Mouse (Mus musculus) neural tube, embryonic 13.5 days (tissue): ENCODE results near the gene Eme1. TPM values are rescaled to one million over a fixed set of nuclear protein-coding genes. Genes with fewer than 3 reads are reported as not detected.
"Not testable (repeated sequence)": the region's sequence is repeated elsewhere in the genome, so short reads cannot be mapped to it uniquely, and the experiment has no call there.

Experiments
- ATAC-seq: fragments of 200-750 bp; cut with Nextera tagmentation; 2 replicates; pipeline ENCODE4 v1.8.0; 2017; ENCODE audit warnings: low read depth, mild to moderate bottlenecking, moderate TSS enrichment, moderate library complexity
- H3K27ac ChIP-seq: fragments of 300-500 bp; sonication (generic); replicated peaks from 2 replicates; pipeline ENCODE4 v1.5.1; 2015; ENCODE audit warnings: moderate library complexity, mild to moderate bottlenecking, inconsistent platforms
- H3K27me3 ChIP-seq: fragments of 300-500 bp; sonication (generic); 2 replicates; pipeline ENCODE4 v1.6.1; 2015; ENCODE audit warnings: mild to moderate bottlenecking, inconsistent platforms
- H3K36me3 ChIP-seq: fragments of 300-500 bp; sonication (generic); 2 replicates; pipeline ENCODE4 v1.6.1; 2015; ENCODE audit warnings: mild to moderate bottlenecking, inconsistent platforms
- H3K4me1 ChIP-seq: fragments of 300-500 bp; sonication (generic); replicated peaks from 2 replicates; pipeline ENCODE4 v1.6.1; 2015; ENCODE audit warnings: inconsistent platforms
- H3K4me2 ChIP-seq: fragments of 300-500 bp; sonication (generic); 2 replicates; pipeline ENCODE4 v1.6.1; 2015; ENCODE audit warnings: inconsistent platforms, mild to moderate bottlenecking, moderate library complexity
- H3K4me3 ChIP-seq: fragments of 300-500 bp; sonication (generic); 2 replicates; pipeline ENCODE4 v1.5.1; 2015; ENCODE audit warnings: mild to moderate bottlenecking, inconsistent platforms
- H3K9ac ChIP-seq: fragments of 300-500 bp; sonication (generic); 2 replicates; pipeline ENCODE4 v1.6.1; 2015; ENCODE audit warnings: moderate library complexity, mild to moderate bottlenecking, inconsistent platforms
- H3K9me3 ChIP-seq: fragments of 300-500 bp; sonication (generic); 2 replicates; pipeline ENCODE4 v1.6.1; 2016; ENCODE audit warnings: inconsistent platforms
- WGBS: fragments of 180-500 bp; shearing (Covaris S2); methylation state at CpG from one replicate; pipeline ENCODE4 v1.1.7; 2015; 5-methylcytosine and 5-hydroxymethylcytosine counted together
- polyA plus RNA-seq: library from polyadenylated mRNA; unstranded; fragments of >200 nt; fragmentation: Nextera tagmentation; extraction: Ambion mirVana; gene quantifications from 2 replicates; pipeline ENCODE4 v1.2.1, GENCODE M21; 2015

Eme1 gene
- polyA plus RNA-seq = 5.0 and 5.2 TPM in 2 replicates

- H3K27me3 ChIP-seq = no peaks in the 10 kb centered on the region
- peak; percentile 92 for ATAC-seq
- peak within 1 kb of the TSS; percentile 84 for H3K4me2 ChIP-seq
- WGBS = under 1% methylated on average over 32 of the region's 32 CpGs
- peak within 1 kb of the TSS; percentile 94 for H3K27ac ChIP-seq
- peak within 1 kb of the TSS; percentile 64 for H3K4me3 ChIP-seq
- H3K36me3 ChIP-seq = peaks cover 33% of the 10 kb centered on the region
- peaks cover 21% of the 10 kb centered on the region for H3K4me1 ChIP-seq
- peak within 1 kb of the TSS; percentile 77 for H3K9ac ChIP-seq
- no peaks in the 10 kb centered on the region for H3K9me3 ChIP-seq
These were observed at the start of gene Eme1, which contains the start of gene Mrpl27 for GRCm38 (mm10) chr11:94653663-94654436. Eme1 (minus strand) TSS chr11:94653964. Mrpl27 (plus strand) TSS chr11:94653767.

DNA sequence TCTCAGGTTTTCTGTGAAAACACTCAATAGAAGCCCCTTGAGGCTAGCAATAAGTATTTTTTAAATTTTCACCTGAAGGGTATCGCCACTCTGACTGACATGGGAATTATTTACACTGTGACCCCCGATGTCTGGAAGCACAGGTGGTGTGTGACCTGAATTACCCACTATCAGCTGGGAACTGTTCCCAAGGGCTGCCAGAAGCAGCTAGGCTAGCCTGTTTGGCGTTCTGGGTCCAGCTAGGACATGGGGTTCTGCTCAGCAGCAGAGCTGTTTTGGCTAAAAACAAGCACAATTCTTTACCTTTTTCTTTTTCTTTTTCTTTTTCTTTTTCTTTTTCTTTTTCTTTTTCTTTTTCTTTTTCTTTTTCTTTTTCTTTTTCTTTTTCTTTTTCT is 48.4 kb upstream of the Eme1 start:
- H3K4me3 ChIP-seq = no peak overlapping the region
- H3K9ac ChIP-seq = 0 out of 2 replicates have a peak overlapping the region, but pooled peaks have one; percentile 0
- no peak for ATAC-seq
- no peaks in the 10 kb centered on the region for H3K27me3 ChIP-seq
- no peak overlapping the region for H3K4me2 ChIP-seq
- no peak overlapping the region for H3K27ac ChIP-seq
- H3K9me3 ChIP-seq = no peaks in the 10 kb centered on the region
- WGBS = 56% methylated on average over 3 of the region's 3 CpGs
- peaks cover 15% of the 10 kb centered on the region for H3K4me1 ChIP-seq
- no peaks in the 10 kb centered on the region for H3K36me3 ChIP-seq

GRCm38 (mm10) chr11:94701401-94702215 is 47.8 kb upstream of the Eme1 start:
- no peak overlapping the region for H3K4me3 ChIP-seq
- H3K4me1 ChIP-seq = peaks cover 15% of the 10 kb centered on the region
- no peaks in the 10 kb centered on the region for H3K9me3 ChIP-seq
- peak; percentile 32; the same call in 1 of the 2 replicates for ATAC-seq
- 41% methylated on average over 27 of the region's 27 CpGs for WGBS
- H3K27ac ChIP-seq = 0 out of 2 replicates have a peak overlapping the region, but pooled peaks have one; percentile 6
- H3K36me3 ChIP-seq = no peaks in the 10 kb centered on the region
- 0 out of 2 replicates have a peak overlapping the region, but pooled peaks have one; percentile 0 for H3K9ac ChIP-seq
- H3K27me3 ChIP-seq = no peaks in the 10 kb centered on the region
- H3K4me2 ChIP-seq = peak overlapping the region; percentile 25

DNA sequence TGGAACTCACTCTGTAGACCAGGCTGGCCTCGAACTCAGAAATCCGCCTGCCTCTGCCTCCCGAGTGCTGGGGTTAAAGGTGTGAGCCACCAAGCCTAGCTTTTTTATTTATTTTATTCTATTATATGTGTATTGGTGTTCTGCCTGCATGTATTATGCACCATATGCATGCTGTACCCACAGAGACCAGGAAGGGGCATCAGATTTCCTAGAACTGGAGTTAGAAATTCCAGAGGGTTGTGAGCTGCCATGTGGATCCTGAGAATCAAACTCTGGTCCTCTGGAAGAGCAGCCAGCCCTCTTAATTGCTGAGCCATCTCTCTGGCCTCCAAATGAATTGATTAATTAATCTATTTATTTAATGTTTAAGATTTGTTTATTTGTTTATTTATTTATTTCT is 45.6 kb upstream of the Eme1 start:
- H3K36me3 ChIP-seq = no peaks in the 10 kb centered on the region
- H3K27ac ChIP-seq = no peak overlapping the region
- H3K4me2 ChIP-seq = no peak overlapping the region
- no peaks in the 10 kb centered on the region for H3K9me3 ChIP-seq
- peaks cover 15% of the 10 kb centered on the region for H3K4me1 ChIP-seq
- H3K9ac ChIP-seq = no peak overlapping the region
- WGBS = 98% methylated on average over 3 of the region's 3 CpGs
- no peaks in the 10 kb centered on the region for H3K27me3 ChIP-seq
- no peak for ATAC-seq
- no peak overlapping the region for H3K4me3 ChIP-seq

DNA sequence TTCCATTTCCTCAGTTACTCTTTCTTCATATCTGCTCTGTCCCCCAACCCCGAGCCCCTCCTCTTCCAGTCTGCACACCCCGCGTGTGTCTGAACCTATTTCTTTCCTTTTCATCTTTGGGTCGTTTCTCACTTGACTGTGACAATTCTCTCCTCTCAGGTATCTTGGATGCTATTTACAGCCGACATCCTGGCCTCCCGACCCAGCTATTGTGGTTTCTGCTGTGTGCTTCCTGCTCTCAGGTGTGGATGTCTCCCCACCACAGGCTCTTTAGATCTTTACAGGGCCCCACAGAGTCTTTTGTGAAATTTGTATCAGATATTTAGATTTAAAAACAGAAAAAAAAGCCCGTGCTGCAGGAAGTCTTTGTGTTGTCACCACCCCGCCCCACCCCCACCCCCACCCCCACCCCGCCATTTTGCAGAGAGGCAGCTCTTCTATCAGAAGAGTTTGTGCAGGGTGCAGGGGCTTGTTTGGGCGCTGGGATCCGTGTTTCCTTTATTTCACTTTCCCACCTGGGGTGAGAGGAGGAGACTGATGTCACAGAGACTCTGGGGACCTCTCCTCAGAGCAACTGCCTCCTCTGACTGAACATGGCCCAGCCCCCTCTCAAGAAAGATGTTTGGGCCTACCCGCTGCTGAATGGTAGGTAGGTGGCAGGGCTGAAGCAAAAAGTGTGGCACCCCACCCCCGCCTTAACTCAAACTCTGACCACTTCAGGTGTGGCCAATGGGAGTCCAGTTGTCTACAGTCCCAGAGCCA is 44.1 kb upstream of the Eme1 start:
- Histone ChIP-seq H3K27me3 (no peaks in the 10 kb centered on the region), H3K27ac (no peak overlapping the region)

DNA sequence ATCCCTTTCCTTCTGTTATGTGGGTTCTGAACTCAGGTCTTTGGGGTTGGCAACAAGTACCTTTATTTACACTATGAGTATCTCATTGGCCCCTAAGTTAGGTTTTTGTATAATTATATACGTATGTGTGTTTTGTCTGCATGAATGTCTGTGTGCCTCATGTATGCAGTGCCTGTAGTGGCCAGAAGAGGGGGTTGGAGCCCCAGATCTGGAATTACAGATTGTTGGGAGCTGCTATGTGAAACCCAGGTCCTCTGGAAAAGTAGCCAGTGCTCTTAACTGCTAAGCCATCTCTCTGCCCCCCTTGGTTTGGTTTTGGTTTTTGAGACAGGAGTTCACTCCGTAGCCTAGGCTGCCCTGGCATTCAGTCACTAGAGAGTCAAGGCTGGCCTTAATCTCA is 43.4 kb upstream of the Eme1 start:
- Histone ChIP-seq H3K36me3 (no peaks in the 10 kb centered on the region), H3K9ac (no peak overlapping the region), H3K27me3 (no peaks in the 10 kb centered on the region), H3K4me3 (no peak overlapping the region), H3K27ac (no peak overlapping the region), H3K4me2 (no peak overlapping the region), H3K4me1 (peaks cover 13% of the 10 kb centered on the region), H3K9me3 (no peaks in the 10 kb centered on the region)
- WGBS = 93% methylated on average over 2 of the region's 2 CpGs
- ATAC-seq = no peak

More for the DNA sequence above, 44.1 kb upstream of the Eme1 start:
- no peak overlapping the region for H3K4me2 ChIP-seq
- H3K36me3 ChIP-seq = no peaks in the 10 kb centered on the region
- H3K4me1 ChIP-seq = peaks cover 15% of the 10 kb centered on the region
- WGBS = 44% methylated on average over 13 of the region's 13 CpGs
- H3K9ac ChIP-seq = no peak overlapping the region
- no peak for ATAC-seq
- H3K9me3 ChIP-seq = no peaks in the 10 kb centered on the region
- no peak overlapping the region for H3K4me3 ChIP-seq

DNA sequence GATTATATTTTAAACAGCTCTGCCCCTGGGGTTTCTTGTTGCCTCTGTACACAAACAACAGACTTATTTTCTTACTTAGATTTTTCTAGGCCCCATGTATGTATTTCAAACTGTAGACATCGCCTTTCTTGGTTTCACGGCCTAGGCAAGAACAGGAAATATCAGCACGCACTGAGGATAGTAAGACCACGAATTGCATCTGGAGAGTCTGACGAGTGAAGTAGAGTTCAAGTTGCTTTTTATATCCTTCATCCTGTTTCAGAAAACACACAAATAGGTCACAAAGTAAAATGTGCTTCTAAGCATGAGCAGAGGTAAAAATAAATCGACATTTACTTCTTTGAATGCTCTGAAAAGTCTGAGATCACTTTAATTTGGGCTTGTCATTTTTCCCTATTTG is 41.7 kb upstream of the Eme1 start:
- Histone ChIP-seq H3K4me2 (no peak overlapping the region), H3K4me3 (no peak overlapping the region), H3K27ac (no peak overlapping the region), H3K4me1 (no peaks in the 10 kb centered on the region), H3K27me3 (no peaks in the 10 kb centered on the region), H3K9me3 (no peaks in the 10 kb centered on the region), H3K36me3 (no peaks in the 10 kb centered on the region), H3K9ac (no peak overlapping the region)
- no peak for ATAC-seq
- WGBS = 80% methylated on average over 6 of the region's 6 CpGs

GRCm38 (mm10) chr11:94692502-94692901 is 38.7 kb upstream of the Eme1 start:
- not testable (repeated sequence) for H3K27ac ChIP-seq, ATAC-seq, H3K9ac ChIP-seq, H3K9me3 ChIP-seq, H3K36me3 ChIP-seq, H3K4me3 ChIP-seq, H3K4me1 ChIP-seq, H3K27me3 ChIP-seq, H3K4me2 ChIP-seq

DNA sequence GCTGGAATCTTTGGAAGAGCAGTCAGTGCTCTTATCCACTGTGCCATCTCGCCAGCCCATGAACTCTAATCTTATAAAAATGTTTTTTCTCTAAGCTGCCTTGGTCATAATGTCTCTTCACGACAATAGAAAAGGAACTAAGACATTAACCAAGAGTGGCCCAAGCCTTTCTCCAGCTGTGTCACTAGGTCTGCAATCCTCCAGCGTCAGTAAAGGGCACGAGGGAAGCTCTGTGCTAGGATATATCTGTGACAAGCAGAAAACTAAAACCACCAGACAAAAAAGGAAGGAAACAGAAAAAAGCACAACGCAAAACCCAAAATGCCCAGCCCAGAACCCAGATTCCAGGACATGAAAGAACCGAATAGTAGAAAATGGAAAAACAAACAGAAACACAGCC is 33.4 kb upstream of the Eme1 start:
- H3K9me3 ChIP-seq = no peaks in the 10 kb centered on the region
- no peak for ATAC-seq
- no peaks in the 10 kb centered on the region for H3K27me3 ChIP-seq
- no peaks in the 10 kb centered on the region for H3K36me3 ChIP-seq
- no peak overlapping the region for H3K27ac ChIP-seq
- H3K9ac ChIP-seq = no peak overlapping the region
- no peak overlapping the region for H3K4me2 ChIP-seq
- H3K4me1 ChIP-seq = no peaks in the 10 kb centered on the region
- WGBS = 84% methylated on average over 6 of the region's 6 CpGs
- no peak overlapping the region for H3K4me3 ChIP-seq

GRCm38 (mm10) chr11:94682427-94682826 is 28.7 kb upstream of the Eme1 start:
- WGBS = 84% methylated on average over 7 of the region's 7 CpGs
- Histone ChIP-seq H3K4me1 (peaks cover 8% of the 10 kb centered on the region), H3K27me3 (no peaks in the 10 kb centered on the region), H3K4me2 (no peak overlapping the region), H3K9me3 (no peaks in the 10 kb centered on the region; the same call in 1 of the 2 replicates), H3K27ac (no peak overlapping the region), H3K9ac (no peak overlapping the region), H3K4me3 (no peak overlapping the region), H3K36me3 (no peaks in the 10 kb centered on the region)
- ATAC-seq = no peak

GRCm38 (mm10) chr11:94681640-94682039 is 27.9 kb upstream of the Eme1 start:
- H3K4me3 ChIP-seq = no peak overlapping the region
- no peaks in the 10 kb centered on the region for H3K27me3 ChIP-seq
- no peak overlapping the region for H3K9ac ChIP-seq
- no peaks in the 10 kb centered on the region; the same call in 1 of the 2 replicates for H3K9me3 ChIP-seq
- H3K36me3 ChIP-seq = no peaks in the 10 kb centered on the region
- H3K27ac ChIP-seq = no peak overlapping the region
- H3K4me2 ChIP-seq = no peak overlapping the region
- whole genome bisulfite sequencing = 85% methylated on average over 4 of the region's 4 CpGs
- ATAC-seq = no peak
- peaks cover 10% of the 10 kb centered on the region for H3K4me1 ChIP-seq

GRCm38 (mm10) chr11:94680639-94681038 is 26.9 kb upstream of the Eme1 start:
- Histone ChIP-seq H3K27ac (no peak overlapping the region), H3K4me2 (no peak overlapping the region), H3K4me1 (peaks cover 20% of the 10 kb centered on the region), H3K9me3 (no peaks in the 10 kb centered on the region; the same call in 1 of the 2 replicates), H3K9ac (no peak overlapping the region), H3K4me3 (no peak overlapping the region), H3K36me3 (no peaks in the 10 kb centered on the region), H3K27me3 (no peaks in the 10 kb centered on the region)
- ATAC-seq = no peak
